Mouse (Mus musculus): ENCODE data around the gene Arhgef28. TPM values are rescaled to one million over a fixed set of nuclear protein-coding genes. Genes with fewer than 3 reads are reported as not detected.

Arhgef28 gene
- polyA plus RNA-seq, 1 experiment from 2014 or later: 10.3 TPM

- ATAC-seq (replicated peaks; ENCODE audit: extremely low read depth, insufficient read depth, low FRiP score): no peak
- no peak overlapping the region for H3K4me3 ChIP-seq (ENCODE audit: low read length)
- no peaks in the 10 kb centered on the region for H3K9me3 ChIP-seq (replicated peaks; ENCODE audit: control insufficient read depth, low read length)
- H3K4me2 ChIP-seq (ENCODE audit: low read depth, low read length): no peak overlapping the region
- no peaks in the 10 kb centered on the region for H3K36me3 ChIP-seq (ENCODE audit: control insufficient read depth, insufficient read depth)
- H3K27ac ChIP-seq (ENCODE audit: low read length): no peak overlapping the region
- no peak overlapping the region for H3K9ac ChIP-seq (ENCODE audit: low read length)
- WGBS: 89% methylated on average over 2 of the region's 2 CpGs
- peaks cover 7% of the 10 kb centered on the region; the same call in 1 of the 2 replicates for H3K27me3 ChIP-seq (ENCODE audit: control insufficient read depth, insufficient read depth, low read length)
- H3K4me1 ChIP-seq (ENCODE audit: control insufficient read depth, insufficient read depth, low read length): no peaks in the 10 kb centered on the region
Observed at GRCm38 (mm10) chr13:97976642-97977041, 229.6 kb downstream of the Arhgef28 start.

- no peak for ATAC-seq (replicated peaks; ENCODE audit: extremely low read depth, insufficient read depth, low FRiP score)
- Histone ChIP-seq H3K27me3 (ENCODE audit: control insufficient read depth, insufficient read depth, low read length) (peaks cover 12% of the 10 kb centered on the region; the same call in 1 of the 2 replicates), H3K9ac (ENCODE audit: low read length) (no peak overlapping the region), H3K4me2 (ENCODE audit: low read depth, low read length) (no peak overlapping the region), H3K4me3 (ENCODE audit: low read length) (no peak overlapping the region), H3K4me1 (ENCODE audit: control insufficient read depth, insufficient read depth, low read length) (no peaks in the 10 kb centered on the region), H3K36me3 (ENCODE audit: control insufficient read depth, insufficient read depth) (no peaks in the 10 kb centered on the region), H3K27ac (ENCODE audit: low read length) (no peak overlapping the region), H3K9me3 (replicated peaks; ENCODE audit: control insufficient read depth, low read length) (no peaks in the 10 kb centered on the region)
- WGBS: 67% methylated on average over 6 of the region's 6 CpGs
Observed at GRCm38 (mm10) chr13:97974532-97975194, 231.6 kb downstream of the Arhgef28 start.

- no peak for ATAC-seq (replicated peaks; ENCODE audit: extremely low read depth, insufficient read depth, low FRiP score)
- Histone ChIP-seq H3K9ac (ENCODE audit: low read length) (no peak overlapping the region), H3K27ac (ENCODE audit: low read length) (no peak overlapping the region), H3K9me3 (replicated peaks; ENCODE audit: control insufficient read depth, low read length) (no peaks in the 10 kb centered on the region), H3K36me3 (ENCODE audit: control insufficient read depth, insufficient read depth) (no peaks in the 10 kb centered on the region), H3K27me3 (ENCODE audit: control insufficient read depth, insufficient read depth, low read length) (peaks cover 16% of the 10 kb centered on the region), H3K4me1 (ENCODE audit: control insufficient read depth, insufficient read depth, low read length) (no peaks in the 10 kb centered on the region), H3K4me3 (ENCODE audit: low read length) (no peak overlapping the region), H3K4me2 (ENCODE audit: low read depth, low read length) (no peak overlapping the region)
- 78% methylated on average over 4 of the region's 4 CpGs for WGBS
Observed at GRCm38 (mm10) chr13:97973915-97974314, 232.3 kb downstream of the Arhgef28 start.

- WGBS: 49% methylated on average over 5 of the region's 5 CpGs
- no peak for ATAC-seq (replicated peaks; ENCODE audit: extremely low read depth, insufficient read depth, low FRiP score)
Observed at GRCm38 (mm10) chr13:97966077-97966476, 240.2 kb downstream of the Arhgef28 start.

GRCm38 (mm10) chr13:97964892-97965424 lies 241.3 kb downstream of the Arhgef28 start:
- peaks cover 7% of the 10 kb centered on the region; the same call in 1 of the 2 replicates for H3K27me3 ChIP-seq (ENCODE audit: control insufficient read depth, insufficient read depth, low read length)
- H3K36me3 ChIP-seq (ENCODE audit: control insufficient read depth, insufficient read depth): no peaks in the 10 kb centered on the region
- H3K9me3 ChIP-seq (replicated peaks; ENCODE audit: control insufficient read depth, low read length): no peaks in the 10 kb centered on the region
- no peak for ATAC-seq (replicated peaks; ENCODE audit: extremely low read depth, insufficient read depth, low FRiP score)
- H3K4me2 ChIP-seq (ENCODE audit: low read depth, low read length): no peak overlapping the region
- WGBS: 63% methylated on average over 9 of the region's 9 CpGs
- no peak overlapping the region for H3K27ac ChIP-seq (ENCODE audit: low read length)
- peaks cover 3% of the 10 kb centered on the region; the same call in 1 of the 2 replicates for H3K4me1 ChIP-seq (ENCODE audit: control insufficient read depth, insufficient read depth, low read length)
- no peak overlapping the region for H3K9ac ChIP-seq (ENCODE audit: low read length)
- no peak overlapping the region for H3K4me3 ChIP-seq (ENCODE audit: low read length)

More at GRCm38 (mm10) chr13:97966077-97966476, 240.2 kb downstream of the Arhgef28 start:
- Histone ChIP-seq H3K4me3 (ENCODE audit: low read length) (no peak overlapping the region), H3K27ac (ENCODE audit: low read length) (no peak overlapping the region), H3K4me2 (ENCODE audit: low read depth, low read length) (no peak overlapping the region), H3K27me3 (ENCODE audit: control insufficient read depth, insufficient read depth, low read length) (peaks cover 11% of the 10 kb centered on the region), H3K36me3 (ENCODE audit: control insufficient read depth, insufficient read depth) (no peaks in the 10 kb centered on the region), H3K4me1 (ENCODE audit: control insufficient read depth, insufficient read depth, low read length) (peaks cover 3% of the 10 kb centered on the region; the same call in 1 of the 2 replicates), H3K9ac (ENCODE audit: low read length) (no peak overlapping the region), H3K9me3 (replicated peaks; ENCODE audit: control insufficient read depth, low read length) (no peaks in the 10 kb centered on the region)

- ATAC-seq (replicated peaks; ENCODE audit: extremely low read depth, insufficient read depth, low FRiP score): no peak
- Histone ChIP-seq H3K4me3 (ENCODE audit: low read length) (no peak overlapping the region), H3K9ac (ENCODE audit: low read length) (no peak overlapping the region), H3K4me1 (ENCODE audit: control insufficient read depth, insufficient read depth, low read length) (0 out of 2 replicates have a peak, but pooled peaks cover 3% of the 10 kb centered on the region), H3K9me3 (replicated peaks; ENCODE audit: control insufficient read depth, low read length) (no peaks in the 10 kb centered on the region), H3K36me3 (ENCODE audit: control insufficient read depth, insufficient read depth) (no peaks in the 10 kb centered on the region), H3K27ac (ENCODE audit: low read length) (no peak overlapping the region), H3K4me2 (ENCODE audit: low read depth, low read length) (no peak overlapping the region), H3K27me3 (ENCODE audit: control insufficient read depth, insufficient read depth, low read length) (peaks cover 2% of the 10 kb centered on the region; the same call in 1 of the 2 replicates)
- 76% methylated on average over 4 of the region's 4 CpGs for WGBS
Observed at GRCm38 (mm10) chr13:97960142-97960541, 246.1 kb downstream of the Arhgef28 start.

GRCm38 (mm10) chr13:97959394-97959888 lies 246.8 kb downstream of the Arhgef28 start:
- ATAC-seq (replicated peaks; ENCODE audit: extremely low read depth, insufficient read depth, low FRiP score): no peak
- 46% methylated on average over 7 of the region's 7 CpGs for WGBS

GRCm38 (mm10) chr13:97955759-97956158 lies 250.5 kb downstream of the Arhgef28 start:
- no peaks in the 10 kb centered on the region for H3K9me3 ChIP-seq (replicated peaks; ENCODE audit: control insufficient read depth, low read length)
- no peak for ATAC-seq (replicated peaks; ENCODE audit: extremely low read depth, insufficient read depth, low FRiP score)
- no peak overlapping the region for H3K27ac ChIP-seq (ENCODE audit: low read length)
- 40% methylated on average over 9 of the region's 9 CpGs for WGBS
- no peaks in the 10 kb centered on the region; the same call in 1 of the 2 replicates for H3K27me3 ChIP-seq (ENCODE audit: control insufficient read depth, insufficient read depth, low read length)
- no peak overlapping the region for H3K4me2 ChIP-seq (ENCODE audit: low read depth, low read length)
- H3K9ac ChIP-seq (ENCODE audit: low read length): no peak overlapping the region
- no peaks in the 10 kb centered on the region for H3K36me3 ChIP-seq (ENCODE audit: control insufficient read depth, insufficient read depth)
- 0 out of 2 replicates have a peak, but pooled peaks cover 5% of the 10 kb centered on the region for H3K4me1 ChIP-seq (ENCODE audit: control insufficient read depth, insufficient read depth, low read length)
- H3K4me3 ChIP-seq (ENCODE audit: low read length): no peak overlapping the region

More at GRCm38 (mm10) chr13:97959394-97959888, 246.8 kb downstream of the Arhgef28 start:
- Histone ChIP-seq H3K4me3 (ENCODE audit: low read length) (no peak overlapping the region), H3K27me3 (ENCODE audit: control insufficient read depth, insufficient read depth, low read length) (peaks cover 2% of the 10 kb centered on the region; the same call in 1 of the 2 replicates), H3K9me3 (replicated peaks; ENCODE audit: control insufficient read depth, low read length) (no peaks in the 10 kb centered on the region), H3K27ac (ENCODE audit: low read length) (no peak overlapping the region), H3K4me2 (ENCODE audit: low read depth, low read length) (no peak overlapping the region), H3K36me3 (ENCODE audit: control insufficient read depth, insufficient read depth) (no peaks in the 10 kb centered on the region), H3K4me1 (ENCODE audit: control insufficient read depth, insufficient read depth, low read length) (0 out of 2 replicates have a peak, but pooled peaks cover 5% of the 10 kb centered on the region), H3K9ac (ENCODE audit: low read length) (no peak overlapping the region)

GRCm38 (mm10) chr13:97954956-97955496 lies 251.2 kb downstream of the Arhgef28 start:
- no peaks in the 10 kb centered on the region for H3K9me3 ChIP-seq (replicated peaks; ENCODE audit: control insufficient read depth, low read length)
- H3K27me3 ChIP-seq (ENCODE audit: control insufficient read depth, insufficient read depth, low read length): no peaks in the 10 kb centered on the region; the same call in 1 of the 2 replicates
- no peak for ATAC-seq (replicated peaks; ENCODE audit: extremely low read depth, insufficient read depth, low FRiP score)
- H3K4me2 ChIP-seq (ENCODE audit: low read depth, low read length): no peak overlapping the region
- H3K9ac ChIP-seq (ENCODE audit: low read length): no peak overlapping the region
- H3K27ac ChIP-seq (ENCODE audit: low read length): no peak overlapping the region
- H3K4me1 ChIP-seq (ENCODE audit: control insufficient read depth, insufficient read depth, low read length): 0 out of 2 replicates have a peak, but pooled peaks cover 5% of the 10 kb centered on the region
- WGBS: 31% methylated on average over 7 of the region's 7 CpGs
- H3K4me3 ChIP-seq (ENCODE audit: low read length): no peak overlapping the region
- no peaks in the 10 kb centered on the region for H3K36me3 ChIP-seq (ENCODE audit: control insufficient read depth, insufficient read depth)

Measured in heart, embryonic 16.5 days (tissue).